ENCODE assay signal across 10 mouse cellular contexts in the genomic region with DNA sequence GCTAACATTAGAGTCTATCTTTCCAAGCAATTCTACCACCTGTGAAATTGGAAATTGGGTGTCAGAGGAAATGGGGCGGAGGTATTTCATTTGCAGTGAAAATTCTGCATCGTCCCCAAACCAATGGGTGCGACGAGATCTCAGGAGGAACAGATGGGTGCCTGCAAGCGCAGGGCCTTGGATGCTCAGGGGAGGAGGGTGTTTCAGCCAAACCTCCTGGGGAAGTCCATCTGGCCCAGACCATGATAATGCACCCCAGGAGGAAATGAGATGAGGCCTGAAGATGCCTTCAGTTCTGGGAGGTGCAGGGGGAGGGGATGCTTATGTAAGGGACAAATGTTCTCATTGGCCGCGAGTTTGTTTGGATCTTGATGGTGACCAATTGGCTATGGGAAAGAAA.
"Had no signal": no experiment of that assay in that cellular context is flagged by ENCODE, and none has a peak within 500 bp of the region (broad histone marks: within the 10 kb centered on the region; RNA-seq: fewer than 3 reads in every experiment).

No protein-coding gene starts in this region.

- DNase-seq: kidney, postnatal 4 days; liver; liver, embryonic 13.5 days; liver, postnatal 0 days; lung, postnatal 14 days; retina, postnatal 1 day; right cerebral cortex, postnatal 4 days; spleen, adult 18-20 months; thymus, adult 18-20 months; thymus, postnatal 25 days had no signal
